Mouse (Mus musculus): Measurements from ENCODE around the gene Plekhh2. TPM values are rescaled to one million over a fixed set of nuclear protein-coding genes. Genes with fewer than 3 reads are reported as not detected.

Plekhh2 gene
- polyA plus RNA-seq, 1 experiment from 2014 or later: 1.2 TPM

DNA sequence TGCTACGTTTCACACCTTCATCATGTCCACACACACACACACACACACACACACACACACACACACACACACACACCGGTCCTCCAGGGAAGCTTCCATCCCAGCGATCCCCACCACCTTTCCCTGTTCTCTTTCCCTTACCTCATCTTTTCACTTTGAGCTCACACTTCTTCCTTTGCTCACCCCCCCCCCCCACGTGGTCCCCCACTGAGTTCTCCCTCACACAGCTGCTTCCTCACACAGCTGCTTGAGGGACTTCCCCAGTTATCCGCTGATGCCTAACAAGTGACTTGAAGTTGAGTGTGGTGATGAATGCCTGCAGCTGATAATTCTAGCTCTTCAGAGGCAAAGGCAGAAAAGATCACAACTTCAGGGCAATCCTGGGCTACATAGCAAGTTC, 95.9 kb downstream of the Plekhh2 start:
- H3K4me3 ChIP-seq (ENCODE audit: low read length): no peak overlapping the region
- H3K36me3 ChIP-seq (ENCODE audit: control insufficient read depth, insufficient read depth, low read length): no peaks in the 10 kb centered on the region
- ATAC-seq: no peak
- H3K9ac ChIP-seq (ENCODE audit: low read depth, low read length): no peak overlapping the region
- H3K27me3 ChIP-seq (replicated peaks; ENCODE audit: control insufficient read depth, insufficient read depth, low read length): no peaks in the 10 kb centered on the region
- no peaks in the 10 kb centered on the region for H3K9me3 ChIP-seq (ENCODE audit: control insufficient read depth, low read length)
- no peak overlapping the region for H3K27ac ChIP-seq (ENCODE audit: low read depth, low read length)
- WGBS: 70% methylated on average over 5 of the region's 5 CpGs
- no peak overlapping the region for H3K4me2 ChIP-seq (ENCODE audit: low read length)
- no peaks in the 10 kb centered on the region for H3K4me1 ChIP-seq (ENCODE audit: control insufficient read depth, insufficient read depth, low read depth, low read length)

DNA sequence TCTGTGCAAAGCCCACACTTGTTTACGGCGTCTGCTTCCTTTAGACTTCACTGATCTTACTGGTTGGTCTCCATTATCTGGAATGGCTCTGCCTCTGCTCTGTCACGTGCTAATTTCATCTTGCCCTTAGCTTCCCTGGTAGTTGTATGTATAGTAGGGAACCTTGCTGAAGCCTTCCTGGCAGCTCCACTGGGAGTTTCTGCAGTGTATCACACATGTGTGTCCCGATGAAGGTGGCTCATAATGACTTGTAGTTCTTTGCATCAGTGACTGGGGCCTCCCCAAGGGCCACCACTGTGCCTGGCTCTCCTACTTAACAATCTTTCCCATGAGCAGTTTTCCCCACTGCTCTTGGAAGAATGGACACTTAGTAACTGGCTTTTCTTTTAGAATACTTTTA, 96.9 kb downstream of the Plekhh2 start:
- Histone ChIP-seq H3K27me3 (replicated peaks; ENCODE audit: control insufficient read depth, insufficient read depth, low read length) (no peaks in the 10 kb centered on the region), H3K4me1 (ENCODE audit: control insufficient read depth, insufficient read depth, low read depth, low read length) (no peaks in the 10 kb centered on the region), H3K9ac (ENCODE audit: low read depth, low read length) (no peak overlapping the region), H3K4me2 (ENCODE audit: low read length) (no peak overlapping the region), H3K9me3 (ENCODE audit: control insufficient read depth, low read length) (no peaks in the 10 kb centered on the region), H3K36me3 (ENCODE audit: control insufficient read depth, insufficient read depth, low read length) (no peaks in the 10 kb centered on the region), H3K27ac (ENCODE audit: low read depth, low read length) (no peak overlapping the region), H3K4me3 (ENCODE audit: low read length) (no peak overlapping the region)
- no peak for ATAC-seq
- 60% methylated on average over 4 of the region's 4 CpGs for WGBS

DNA sequence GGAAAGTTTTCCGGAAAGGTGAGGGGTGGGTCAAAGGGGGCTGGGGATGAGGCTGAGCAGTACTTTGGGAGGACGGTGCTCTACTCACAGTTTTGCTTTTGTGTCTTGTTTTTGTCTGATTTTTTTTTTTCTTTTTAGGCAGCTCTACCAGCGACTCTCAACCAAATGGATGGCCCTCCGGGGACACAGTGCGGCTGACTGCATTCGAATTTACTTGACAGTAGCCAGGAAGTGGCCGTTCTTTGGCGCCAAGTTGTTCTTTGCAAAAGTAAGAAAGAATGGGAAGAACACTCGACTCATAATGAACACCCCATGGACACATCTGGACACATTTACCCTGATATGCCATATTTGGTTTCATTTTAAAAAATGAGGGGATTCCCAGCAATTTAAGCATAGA, 99.8 kb downstream of the Plekhh2 start:
- H3K4me1 ChIP-seq (ENCODE audit: control insufficient read depth, insufficient read depth, low read depth, low read length): no peaks in the 10 kb centered on the region
- no peaks in the 10 kb centered on the region for H3K9me3 ChIP-seq (ENCODE audit: control insufficient read depth, low read length)
- H3K27me3 ChIP-seq (replicated peaks; ENCODE audit: control insufficient read depth, insufficient read depth, low read length): no peaks in the 10 kb centered on the region
- WGBS: 79% methylated on average over 9 of the region's 9 CpGs
- ATAC-seq: no peak
- H3K4me2 ChIP-seq (ENCODE audit: low read length): no peak overlapping the region
- H3K4me3 ChIP-seq (ENCODE audit: low read length): no peak overlapping the region
- no peaks in the 10 kb centered on the region for H3K36me3 ChIP-seq (ENCODE audit: control insufficient read depth, insufficient read depth, low read length)
- no peak overlapping the region for H3K9ac ChIP-seq (ENCODE audit: low read depth, low read length)
- no peak overlapping the region for H3K27ac ChIP-seq (ENCODE audit: low read depth, low read length)

DNA sequence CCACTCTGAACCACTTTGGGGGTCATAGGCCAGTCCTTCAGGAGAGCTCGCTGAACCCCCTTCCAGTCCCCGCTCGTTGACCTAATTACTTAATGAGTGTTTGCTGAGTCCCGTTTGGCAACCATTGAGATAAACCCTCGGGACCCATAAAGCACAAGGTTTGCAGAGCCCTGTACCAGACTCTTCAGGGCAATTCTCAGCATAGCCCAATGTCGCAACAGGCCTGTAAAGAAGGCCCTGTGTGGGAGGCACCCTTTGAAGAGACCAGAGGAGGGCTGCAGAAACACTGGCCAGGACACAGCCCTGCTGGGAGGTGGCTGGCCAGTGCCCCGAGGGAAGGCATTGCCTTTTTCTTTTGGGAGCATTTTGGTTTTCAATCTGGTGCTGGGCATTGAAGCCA, 100.3 kb downstream of the Plekhh2 start:
- Histone ChIP-seq H3K4me3 (ENCODE audit: low read length) (no peak overlapping the region), H3K9me3 (ENCODE audit: control insufficient read depth, low read length) (no peaks in the 10 kb centered on the region), H3K27me3 (replicated peaks; ENCODE audit: control insufficient read depth, insufficient read depth, low read length) (no peaks in the 10 kb centered on the region), H3K36me3 (ENCODE audit: control insufficient read depth, insufficient read depth, low read length) (no peaks in the 10 kb centered on the region), H3K27ac (ENCODE audit: low read depth, low read length) (no peak overlapping the region), H3K4me1 (ENCODE audit: control insufficient read depth, insufficient read depth, low read depth, low read length) (no peaks in the 10 kb centered on the region), H3K4me2 (ENCODE audit: low read length) (no peak overlapping the region), H3K9ac (ENCODE audit: low read depth, low read length) (no peak overlapping the region)
- WGBS: 79% methylated on average over 7 of the region's 7 CpGs
- no peak for ATAC-seq

DNA sequence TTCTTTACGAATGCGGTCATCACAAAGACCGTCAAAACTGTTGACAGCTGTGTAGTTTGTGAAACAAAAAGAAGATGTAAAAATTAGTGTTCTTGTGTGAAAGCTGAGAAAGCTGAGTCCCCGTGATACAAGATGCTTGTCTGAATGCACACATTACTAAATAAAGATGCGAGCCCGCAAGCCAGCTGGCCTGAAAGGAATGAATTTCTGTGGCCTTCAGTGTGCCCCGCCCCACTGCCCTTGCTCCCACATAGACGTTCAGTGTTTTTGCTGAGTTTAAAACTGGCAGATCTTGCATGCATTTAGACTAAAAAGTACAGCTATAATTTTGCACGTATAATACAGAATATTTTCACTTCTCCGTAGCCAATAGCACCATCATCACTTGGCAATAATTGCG, 104.1 kb downstream of the Plekhh2 start:
- Histone ChIP-seq H3K36me3 (ENCODE audit: control insufficient read depth, insufficient read depth, low read length) (no peaks in the 10 kb centered on the region), H3K9me3 (ENCODE audit: control insufficient read depth, low read length) (no peaks in the 10 kb centered on the region), H3K4me3 (ENCODE audit: low read length) (no peak overlapping the region), H3K4me2 (ENCODE audit: low read length) (no peak overlapping the region), H3K9ac (ENCODE audit: low read depth, low read length) (no peak overlapping the region), H3K27ac (ENCODE audit: low read depth, low read length) (no peak overlapping the region), H3K27me3 (replicated peaks; ENCODE audit: control insufficient read depth, insufficient read depth, low read length) (no peaks in the 10 kb centered on the region), H3K4me1 (ENCODE audit: control insufficient read depth, insufficient read depth, low read depth, low read length) (no peaks in the 10 kb centered on the region)
- no peak for ATAC-seq
- 81% methylated on average over 11 of the region's 11 CpGs for WGBS

DNA sequence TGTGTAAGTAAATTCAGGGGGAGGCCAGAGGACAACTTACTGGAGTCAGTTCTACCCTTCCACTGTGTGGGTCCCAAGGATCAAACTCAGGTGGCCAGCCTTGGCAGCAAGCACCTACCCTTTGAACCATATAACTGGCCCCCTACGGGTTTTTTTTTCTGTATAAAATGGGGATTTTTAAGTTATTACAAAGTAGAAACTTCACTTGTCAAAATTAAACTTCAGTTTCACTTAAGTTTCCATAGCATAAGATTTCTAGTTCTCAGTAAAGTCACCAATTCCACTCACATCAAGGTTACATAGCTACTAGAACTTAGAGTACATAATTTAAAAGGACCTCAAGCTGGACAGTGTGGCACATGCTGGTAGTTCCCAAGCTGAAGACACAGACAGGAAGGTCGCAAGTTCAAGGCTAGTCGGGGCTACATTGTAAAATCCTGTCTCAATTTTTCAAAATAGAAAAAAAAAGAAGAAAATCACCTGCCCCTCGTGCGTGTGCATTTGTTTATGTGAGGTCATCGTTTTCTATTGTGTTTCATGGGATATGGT, 104.9 kb downstream of the Plekhh2 start:
- H3K9me3 ChIP-seq (ENCODE audit: control insufficient read depth, low read length): no peaks in the 10 kb centered on the region
- no peak overlapping the region for H3K27ac ChIP-seq (ENCODE audit: low read depth, low read length)
- no peak overlapping the region for H3K4me3 ChIP-seq (ENCODE audit: low read length)
- no peak overlapping the region for H3K4me2 ChIP-seq (ENCODE audit: low read length)
- no peak overlapping the region for H3K9ac ChIP-seq (ENCODE audit: low read depth, low read length)
- H3K4me1 ChIP-seq (ENCODE audit: control insufficient read depth, insufficient read depth, low read depth, low read length): no peaks in the 10 kb centered on the region
- no peaks in the 10 kb centered on the region for H3K27me3 ChIP-seq (replicated peaks; ENCODE audit: control insufficient read depth, insufficient read depth, low read length)
- WGBS: 90% methylated on average over 6 of the region's 6 CpGs
- ATAC-seq: no peak
- no peaks in the 10 kb centered on the region for H3K36me3 ChIP-seq (ENCODE audit: control insufficient read depth, insufficient read depth, low read length)

DNA sequence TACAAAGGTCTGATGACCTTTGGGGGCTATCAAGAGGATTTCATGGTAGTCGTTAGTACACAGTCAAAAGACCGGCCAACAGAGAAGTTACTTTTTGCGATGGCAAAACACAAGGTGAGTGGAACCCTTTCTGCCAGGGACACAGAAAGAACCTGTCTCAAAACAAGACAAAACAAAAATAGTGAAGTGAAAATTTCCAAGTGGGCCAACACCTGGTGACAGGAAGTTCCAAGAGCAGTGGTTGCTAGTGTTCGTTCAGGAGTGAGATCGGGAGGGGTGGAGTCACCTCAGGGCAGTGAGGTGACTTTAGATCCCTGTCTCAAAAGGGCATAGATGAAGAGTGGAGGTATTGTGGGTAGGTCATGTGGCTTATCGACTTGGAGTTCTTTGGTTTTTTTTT, 106.3 kb downstream of the Plekhh2 start:
- H3K27ac ChIP-seq (ENCODE audit: low read depth, low read length): no peak overlapping the region
- no peaks in the 10 kb centered on the region for H3K36me3 ChIP-seq (ENCODE audit: control insufficient read depth, insufficient read depth, low read length)
- H3K4me2 ChIP-seq (ENCODE audit: low read length): no peak overlapping the region
- H3K9me3 ChIP-seq (ENCODE audit: control insufficient read depth, low read length): no peaks in the 10 kb centered on the region
- no peaks in the 10 kb centered on the region for H3K4me1 ChIP-seq (ENCODE audit: control insufficient read depth, insufficient read depth, low read depth, low read length)
- H3K4me3 ChIP-seq (ENCODE audit: low read length): no peak overlapping the region
- no peak for ATAC-seq
- H3K27me3 ChIP-seq (replicated peaks; ENCODE audit: control insufficient read depth, insufficient read depth, low read length): no peaks in the 10 kb centered on the region
- no peak overlapping the region for H3K9ac ChIP-seq (ENCODE audit: low read depth, low read length)
- 94% methylated on average over 6 of the region's 6 CpGs for WGBS

DNA sequence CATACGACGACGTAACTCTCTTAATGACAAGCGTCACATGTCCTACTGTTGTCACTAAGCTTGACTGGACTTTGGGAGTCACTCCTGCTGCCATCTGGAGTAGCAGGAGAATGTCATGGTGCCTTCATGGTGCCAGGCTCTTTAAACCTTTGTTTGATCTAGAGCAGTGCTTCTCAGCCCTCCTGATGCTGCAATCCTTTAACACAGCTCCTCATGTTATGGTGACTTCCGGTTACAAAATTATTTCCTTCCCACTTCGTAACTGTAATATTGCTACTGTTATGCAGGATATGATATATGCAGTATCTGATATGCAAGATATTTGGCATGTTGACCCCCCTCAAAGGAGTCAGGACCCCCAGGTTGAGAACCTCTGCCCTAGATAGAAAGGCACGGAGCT, 107.4 kb downstream of the Plekhh2 start:
- no peaks in the 10 kb centered on the region for H3K9me3 ChIP-seq (ENCODE audit: control insufficient read depth, low read length)
- H3K4me3 ChIP-seq (ENCODE audit: low read length): no peak overlapping the region
- H3K9ac ChIP-seq (ENCODE audit: low read depth, low read length): no peak overlapping the region
- no peaks in the 10 kb centered on the region for H3K27me3 ChIP-seq (replicated peaks; ENCODE audit: control insufficient read depth, insufficient read depth, low read length)
- H3K36me3 ChIP-seq (ENCODE audit: control insufficient read depth, insufficient read depth, low read length): no peaks in the 10 kb centered on the region
- ATAC-seq: no peak
- H3K4me1 ChIP-seq (ENCODE audit: control insufficient read depth, insufficient read depth, low read depth, low read length): no peaks in the 10 kb centered on the region
- no peak overlapping the region for H3K27ac ChIP-seq (ENCODE audit: low read depth, low read length)
- 86% methylated on average over 7 of the region's 7 CpGs for WGBS
- no peak overlapping the region for H3K4me2 ChIP-seq (ENCODE audit: low read length)

DNA sequence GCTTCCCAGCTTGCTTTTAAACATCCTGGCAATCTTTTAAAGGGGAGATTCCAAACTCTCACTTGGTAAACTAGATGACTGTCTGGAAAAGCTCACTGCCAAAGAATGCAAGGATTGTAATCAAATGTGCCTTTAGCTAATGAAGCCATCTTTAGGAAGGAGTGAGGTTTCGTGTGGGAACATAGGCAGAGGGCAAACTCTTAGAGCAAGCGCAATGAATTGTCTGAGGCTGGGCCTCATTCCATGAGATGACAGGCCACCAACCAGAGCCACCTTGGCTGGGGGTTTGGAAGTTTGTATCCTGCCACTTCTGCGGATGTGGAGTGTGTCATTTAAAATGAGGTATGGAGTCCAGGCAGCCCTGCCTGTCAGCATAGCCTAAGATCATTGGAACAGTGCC, 108.4 kb downstream of the Plekhh2 start:
- no peaks in the 10 kb centered on the region for H3K36me3 ChIP-seq (ENCODE audit: control insufficient read depth, insufficient read depth, low read length)
- H3K4me3 ChIP-seq (ENCODE audit: low read length): no peak overlapping the region
- 77% methylated on average over 3 of the region's 3 CpGs for WGBS
- no peaks in the 10 kb centered on the region for H3K27me3 ChIP-seq (replicated peaks; ENCODE audit: control insufficient read depth, insufficient read depth, low read length)
- ATAC-seq: no peak
- H3K9me3 ChIP-seq (ENCODE audit: control insufficient read depth, low read length): no peaks in the 10 kb centered on the region
- no peak overlapping the region for H3K27ac ChIP-seq (ENCODE audit: low read depth, low read length)
- H3K9ac ChIP-seq (ENCODE audit: low read depth, low read length): no peak overlapping the region
- H3K4me2 ChIP-seq (ENCODE audit: low read length): no peak overlapping the region
- H3K4me1 ChIP-seq (ENCODE audit: control insufficient read depth, insufficient read depth, low read depth, low read length): no peaks in the 10 kb centered on the region

DNA sequence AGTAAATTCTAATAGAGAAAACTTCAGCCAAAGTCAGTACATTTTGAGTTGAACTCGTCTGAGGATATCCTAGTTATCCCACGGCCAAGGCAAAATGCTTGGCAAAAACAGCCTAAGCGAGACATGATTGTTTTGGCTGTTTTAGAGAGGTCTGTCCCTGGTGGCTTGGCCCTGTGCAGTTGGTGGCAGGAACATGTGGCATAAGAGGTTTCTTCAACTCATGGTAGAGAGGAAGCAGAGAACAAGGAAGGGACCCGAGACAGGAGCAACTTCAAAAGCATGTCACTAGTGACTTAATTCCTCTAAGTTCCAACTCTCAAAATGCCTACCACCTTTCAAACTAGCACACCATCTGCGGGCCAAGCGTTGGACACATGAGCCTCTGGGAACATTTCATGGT, 108.9 kb downstream of the Plekhh2 start:
- WGBS: 84% methylated on average over 6 of the region's 6 CpGs
- Histone ChIP-seq H3K9ac (ENCODE audit: low read depth, low read length) (no peak overlapping the region), H3K4me1 (ENCODE audit: control insufficient read depth, insufficient read depth, low read depth, low read length) (no peaks in the 10 kb centered on the region), H3K9me3 (ENCODE audit: control insufficient read depth, low read length) (no peaks in the 10 kb centered on the region), H3K4me3 (ENCODE audit: low read length) (no peak overlapping the region), H3K4me2 (ENCODE audit: low read length) (no peak overlapping the region), H3K27ac (ENCODE audit: low read depth, low read length) (no peak overlapping the region), H3K27me3 (replicated peaks; ENCODE audit: control insufficient read depth, insufficient read depth, low read length) (no peaks in the 10 kb centered on the region), H3K36me3 (ENCODE audit: control insufficient read depth, insufficient read depth, low read length) (no peaks in the 10 kb centered on the region)
- ATAC-seq: no peak

All from hindbrain, embryonic 16.5 days (tissue).